Mouse (Mus musculus) frontal cortex, adult 2 months (tissue): ENCODE measurements around the gene Thbs2. TPM values are rescaled to one million over a fixed set of nuclear protein-coding genes. Genes with fewer than 3 reads are reported as not detected.
A peak's percentile ranks its signal among the peaks of the same experiment; 100 is the strongest.

ENCODE experiments used
- DNase-seq, 2 experiments: peaks; one replicate each; pipeline ENCODE4 v3.0.0; 2022; ENCODE audit warnings: low spot score in 1 of 2; ENCODE audit errors: extremely low spot score in 1 of 2
- polyA plus RNA-seq: library from polyadenylated mRNA; depleted of rRNA; stranded (reverse); fragments of >200 nt; gene quantifications from 2 replicates; pipeline ENCODE4 v1.2.3, GENCODE M21; 2012

Gene Thbs2
- polyA plus RNA-seq, 1 experiment: 8.6 TPM

- no peak for DNase-seq
Measured at GRCm38 (mm10) chr17:14698188-14698587, 4.2 kb upstream of the Thbs2 start.

GRCm38 (mm10) chr17:14697096-14697495, 3.1 kb upstream of the Thbs2 start:
- DNase-seq: no peak

- DNase-seq: no peak
Measured at GRCm38 (mm10) chr17:14696281-14696795, 2.3 kb upstream of the Thbs2 start.

- DNase-seq: no peak
Measured at GRCm38 (mm10) chr17:14693048-14693993, 714 bp downstream of the Thbs2 start.

GRCm38 (mm10) chr17:14691901-14692300, 2.1 kb downstream of the Thbs2 start:
- no peak for DNase-seq

- DNase-seq: no peak
Measured at GRCm38 (mm10) chr17:14691197-14691596, 2.8 kb downstream of the Thbs2 start.

GRCm38 (mm10) chr17:14682836-14683235, 11.2 kb downstream of the Thbs2 start:
- DNase-seq: no peak

- no peak for DNase-seq
Measured at GRCm38 (mm10) chr17:14681047-14681446, 13.0 kb downstream of the Thbs2 start.

GRCm38 (mm10) chr17:14677198-14677597, 16.8 kb downstream of the Thbs2 start:
- no peak for DNase-seq

- DNase-seq: no peak
Measured at GRCm38 (mm10) chr17:14675517-14675916, 18.5 kb downstream of the Thbs2 start.

GRCm38 (mm10) chr17:14672402-14672801, 21.6 kb downstream of the Thbs2 start:
- peak; percentile 26 to 31 for DNase-seq

- no peak for DNase-seq
Measured at GRCm38 (mm10) chr17:14667225-14667624, 26.8 kb downstream of the Thbs2 start.

- DNase-seq: no peak
Measured at GRCm38 (mm10) chr17:14666451-14666850, 27.6 kb downstream of the Thbs2 start.

GRCm38 (mm10) chr17:14663366-14663765, 30.7 kb downstream of the Thbs2 start:
- no peak for DNase-seq

GRCm38 (mm10) chr17:14662409-14662808, 31.6 kb downstream of the Thbs2 start:
- DNase-seq: no peak

GRCm38 (mm10) chr17:14659746-14660145, 34.3 kb downstream of the Thbs2 start:
- peak; percentile 19 to 65 for DNase-seq

GRCm38 (mm10) chr17:14658123-14658522, 35.9 kb downstream of the Thbs2 start:
- peak in 1 of 2 experiments; percentile 16 for DNase-seq

- no peak for DNase-seq
Measured at GRCm38 (mm10) chr17:14657123-14657522, 36.9 kb downstream of the Thbs2 start.

GRCm38 (mm10) chr17:14654981-14655380, 39.1 kb downstream of the Thbs2 start:
- no peak for DNase-seq

- DNase-seq: no peak
Measured at GRCm38 (mm10) chr17:14652013-14652412, 42.0 kb downstream of the Thbs2 start.

- DNase-seq: peak; percentile 11 to 27
Measured at GRCm38 (mm10) chr17:14647996-14648640, 45.9 kb downstream of the Thbs2 start.
